Mouse (Mus musculus) MEL (cell line): Measurements from ENCODE around the gene Pkd1. TPM values are rescaled to one million over a fixed set of nuclear protein-coding genes. Genes with fewer than 3 reads are reported as not detected.

Experiments
- DNase-seq: peaks from one replicate; pipeline ENCODE4 v3.0.0; 2011; ENCODE audit warnings: low read depth, low spot score
- H3K27ac ChIP-seq: 2 replicates; pipeline ENCODE4 v1.5.1; 2012; ENCODE audit warnings: low read depth, mild to moderate bottlenecking, control low read depth, low read length, moderate library complexity; ENCODE audit not compliant: control insufficient read depth
- H3K27me3 ChIP-seq, 2 experiments: fragments of 150-350 bp in 1 of 2; sonication (generic) in 1 of 2; 2 replicates each; pipeline ENCODE4 v1.6.1; 2012; ENCODE audit warnings: low read length in 2 of 2, mild to moderate bottlenecking in 2 of 2, improper control_type of control experiment in 1 of 2, moderate library complexity in 1 of 2; ENCODE audit not compliant: insufficient read depth in 2 of 2, control insufficient read depth in 1 of 2
- H3K36me3 ChIP-seq, 2 experiments: 2 replicates each; pipeline ENCODE4 v1.6.1; 2012 to 2014; ENCODE audit warnings: low read length in 2 of 2, improper control_type of control experiment in 1 of 2, inconsistent platforms in 1 of 2, mild to moderate bottlenecking in 1 of 2; ENCODE audit not compliant: insufficient read depth in 2 of 2, control insufficient read depth in 1 of 2
- H3K4me1 ChIP-seq, 2 experiments: fragments of 150-350 bp in 1 of 2; sonication (generic) in 1 of 2; 2 replicates each; pipeline ENCODE4 v1.6.1; 2012; ENCODE audit warnings: low read length in 2 of 2, improper control_type of control experiment in 1 of 2, mild to moderate bottlenecking in 1 of 2; ENCODE audit not compliant: insufficient read depth in 2 of 2, control insufficient read depth in 1 of 2
- H3K4me3 ChIP-seq, 2 experiments: fragments of 150-350 bp in 1 of 2; sonication (generic) in 1 of 2; 2 replicates each; pipeline ENCODE4 v1.5.1; 2012; ENCODE audit warnings: low read depth in 2 of 2, low read length in 2 of 2, mild to moderate bottlenecking in 2 of 2, moderate library complexity in 2 of 2, control low read depth in 1 of 2, improper control_type of control experiment in 1 of 2; ENCODE audit not compliant: control insufficient read depth in 1 of 2, insufficient read depth in 1 of 2
- H3K79me2 ChIP-seq: 2 replicates; pipeline ENCODE4 v1.6.1; 2012; ENCODE audit warnings: mild to moderate bottlenecking, low read length, moderate library complexity; ENCODE audit not compliant: control insufficient read depth, poor library complexity, insufficient read depth
- H3K9ac ChIP-seq: 2 replicates; pipeline ENCODE4 v1.6.1; 2012; ENCODE audit warnings: low read depth, mild to moderate bottlenecking, control low read depth, low read length, moderate library complexity; ENCODE audit not compliant: control insufficient read depth, poor library complexity, severe bottlenecking
- H3K9me3 ChIP-seq: fragments of 150-350 bp; sonication (generic); replicated peaks from 2 replicates; pipeline ENCODE4 v1.6.1; 2012; ENCODE audit warnings: mild to moderate bottlenecking, low read length, improper control_type of control experiment, moderate library complexity; ENCODE audit not compliant: insufficient read depth
- BHLHE40 ChIP-seq: IDR thresholded peaks from 2 replicates; pipeline ENCODE4 v1.6.1; 2012; ENCODE audit warnings: low read depth, mild to moderate bottlenecking, inconsistent platforms, low read length, improper control_type of control experiment, borderline replicate concordance
- CHD1 ChIP-seq: IDR thresholded peaks from 2 replicates; pipeline ENCODE4 v1.6.1; 2012; ENCODE audit warnings: low read depth, mild to moderate bottlenecking, inconsistent platforms, low read length, improper control_type of control experiment
- CHD2 ChIP-seq: IDR thresholded peaks from 2 replicates; pipeline ENCODE4 v1.6.1; 2011; ENCODE audit warnings: low read length, improper control_type of control experiment
- CTCF ChIP-seq, 3 experiments: IDR thresholded peaks in 2 of 3; conservative IDR thresholded peaks in 1 of 3; 2 replicates each; pipeline ENCODE4 v1.5.1; 2011 to 2012; ENCODE audit warnings: low read length in 3 of 3, low read depth in 2 of 3, mild to moderate bottlenecking in 2 of 3, improper control_type of control experiment in 1 of 3, inconsistent platforms in 1 of 3, mixed read lengths in 1 of 3, moderate library complexity in 1 of 3; ENCODE audit not compliant: control insufficient read depth in 1 of 3, insufficient read depth in 1 of 3, poor library complexity in 1 of 3, severe bottlenecking in 1 of 3
- E2F4 ChIP-seq: IDR thresholded peaks from 2 replicates; pipeline ENCODE4 v1.6.1; 2011; ENCODE audit warnings: low read depth, low read length, improper control_type of control experiment, borderline replicate concordance
- ELF1 ChIP-seq: IDR thresholded peaks from 2 replicates; pipeline ENCODE4 v1.6.1; 2014; ENCODE audit warnings: low read depth, mild to moderate bottlenecking, inconsistent platforms, low read length, improper control_type of control experiment, moderate library complexity
- EP300 ChIP-seq, 2 experiments: IDR thresholded peaks; 2 replicates each; pipeline ENCODE4 v1.6.1; 2011; ENCODE audit warnings: improper control_type of control experiment in 2 of 2, low read length in 2 of 2, low read depth in 1 of 2, mild to moderate bottlenecking in 1 of 2
- ETS1 ChIP-seq: IDR thresholded peaks from 2 replicates; pipeline ENCODE4 v1.6.1; 2012; ENCODE audit warnings: low read depth, mild to moderate bottlenecking, inconsistent platforms, low read length, improper control_type of control experiment, moderate library complexity
- GABPA ChIP-seq: IDR thresholded peaks from 2 replicates; pipeline ENCODE4 v1.6.1; 2012; ENCODE audit warnings: low read depth, mild to moderate bottlenecking, inconsistent platforms, low read length, improper control_type of control experiment, moderate library complexity
- GATA1 ChIP-seq: IDR thresholded peaks from 2 replicates; pipeline ENCODE4 v1.6.1; 2011; ENCODE audit warnings: low read depth, low read length, improper control_type of control experiment
- HCFC1 ChIP-seq: IDR thresholded peaks from 2 replicates; pipeline ENCODE4 v1.6.1; 2012; ENCODE audit warnings: low read depth, mild to moderate bottlenecking, inconsistent platforms, low read length, improper control_type of control experiment, moderate library complexity
- JUND ChIP-seq: IDR thresholded peaks from 2 replicates; pipeline ENCODE4 v1.6.1; 2011; ENCODE audit warnings: low read depth, mild to moderate bottlenecking, improper control_type of control experiment, low read length
- KAT2A ChIP-seq: conservative IDR thresholded peaks from 2 replicates; pipeline ENCODE4 v1.6.1; 2012; ENCODE audit warnings: low read depth, low read length, improper control_type of control experiment, inconsistent platforms
- MAFK ChIP-seq: IDR thresholded peaks from 2 replicates; pipeline ENCODE4 v1.6.1; 2011; ENCODE audit warnings: low read depth, mild to moderate bottlenecking, low read length, improper control_type of control experiment, borderline replicate concordance
- MAX ChIP-seq: IDR thresholded peaks from 2 replicates; pipeline ENCODE4 v1.6.1; 2011; ENCODE audit warnings: low read length, improper control_type of control experiment
- MAZ ChIP-seq: IDR thresholded peaks from 2 replicates; pipeline ENCODE4 v1.6.1; 2012; ENCODE audit warnings: low read depth, mild to moderate bottlenecking, inconsistent platforms, low read length, improper control_type of control experiment
- MEF2A ChIP-seq: IDR thresholded peaks from 2 replicates; pipeline ENCODE4 v1.6.1; 2014; ENCODE audit warnings: low read depth, mild to moderate bottlenecking, inconsistent platforms, low read length, improper control_type of control experiment; ENCODE audit not compliant: poor library complexity, insufficient replicate concordance, severe bottlenecking; ENCODE audit errors: extremely low read depth
- MXI1 ChIP-seq: IDR thresholded peaks from 2 replicates; pipeline ENCODE4 v1.6.1; 2011; ENCODE audit warnings: mild to moderate bottlenecking, low read depth, low read length, improper control_type of control experiment
- MYB ChIP-seq: IDR thresholded peaks from 2 replicates; pipeline ENCODE4 v1.6.1; 2011; ENCODE audit warnings: mild to moderate bottlenecking, low read depth, low read length, improper control_type of control experiment
- MYC ChIP-seq: IDR thresholded peaks from 2 replicates; pipeline ENCODE4 v1.6.1; 2011; ENCODE audit warnings: low read depth, mild to moderate bottlenecking, low read length, improper control_type of control experiment, moderate library complexity
- NELFE ChIP-seq: IDR thresholded peaks from 2 replicates; pipeline ENCODE4 v1.6.1; 2011; ENCODE audit warnings: low read depth, low read length, improper control_type of control experiment
- NRF1 ChIP-seq: IDR thresholded peaks from 2 replicates; pipeline ENCODE4 v1.6.1; 2014; ENCODE audit warnings: low read depth, mild to moderate bottlenecking, inconsistent platforms, low read length, improper control_type of control experiment, moderate library complexity; ENCODE audit not compliant: poor library complexity, insufficient read depth, severe bottlenecking
- POLR2A ChIP-seq, 2 experiments: IDR thresholded peaks; 2 replicates each; pipeline ENCODE4 v1.6.1; 2011 to 2012; ENCODE audit warnings: low read length in 2 of 2, mild to moderate bottlenecking in 2 of 2, control low read depth in 1 of 2, improper control_type of control experiment in 1 of 2, low read depth in 1 of 2, moderate library complexity in 1 of 2; ENCODE audit not compliant: control insufficient read depth in 1 of 2, insufficient read depth in 1 of 2, poor library complexity in 1 of 2
- POLR2AphosphoS2 ChIP-seq: IDR thresholded peaks from 2 replicates; pipeline ENCODE4 v1.6.1; 2011; ENCODE audit warnings: low read length, improper control_type of control experiment
- POLR2AphosphoS5 ChIP-seq: IDR thresholded peaks from 2 replicates; pipeline ENCODE4 v1.6.1; 2012; ENCODE audit warnings: low read depth, borderline replicate concordance, mild to moderate bottlenecking, inconsistent platforms, low read length, moderate library complexity, mixed read lengths
- RAD21 ChIP-seq: IDR thresholded peaks from 2 replicates; pipeline ENCODE4 v1.6.1; 2011; ENCODE audit warnings: mild to moderate bottlenecking, low read depth, low read length, improper control_type of control experiment
- RCOR1 ChIP-seq: IDR thresholded peaks from 2 replicates; pipeline ENCODE4 v1.6.1; 2012; ENCODE audit warnings: low read depth, mild to moderate bottlenecking, inconsistent platforms, low read length, improper control_type of control experiment
- SIN3A ChIP-seq: IDR thresholded peaks from 2 replicates; pipeline ENCODE4 v1.6.1; 2012; ENCODE audit warnings: low read length, improper control_type of control experiment, inconsistent platforms
- SMC3 ChIP-seq: IDR thresholded peaks from 2 replicates; pipeline ENCODE4 v1.6.1; 2011; ENCODE audit warnings: low read depth, low read length, improper control_type of control experiment
- TAL1 ChIP-seq: IDR thresholded peaks from 2 replicates; pipeline ENCODE4 v1.6.1; 2012; ENCODE audit warnings: mild to moderate bottlenecking, inconsistent platforms, low read length, moderate library complexity, mixed read lengths
- TCF12 ChIP-seq: IDR thresholded peaks from 2 replicates; pipeline ENCODE4 v1.6.1; 2014; ENCODE audit warnings: low read depth, mild to moderate bottlenecking, inconsistent platforms, low read length, improper control_type of control experiment, moderate library complexity
- UBTF ChIP-seq: IDR thresholded peaks from 2 replicates; pipeline ENCODE4 v1.6.1; 2012; ENCODE audit warnings: low read depth, mild to moderate bottlenecking, inconsistent platforms, low read length, improper control_type of control experiment, moderate library complexity, borderline replicate concordance; ENCODE audit not compliant: insufficient read depth
- USF1 ChIP-seq: IDR thresholded peaks from 2 replicates; pipeline ENCODE4 v1.6.1; 2014; ENCODE audit warnings: low read depth, mild to moderate bottlenecking, inconsistent platforms, low read length, improper control_type of control experiment, moderate library complexity
- USF2 ChIP-seq, 2 experiments: IDR thresholded peaks; 2 replicates each; pipeline ENCODE4 v1.6.1; 2011 to 2012; ENCODE audit warnings: improper control_type of control experiment in 2 of 2, low read length in 2 of 2, borderline replicate concordance in 1 of 2, inconsistent platforms in 1 of 2, low read depth in 1 of 2, mild to moderate bottlenecking in 1 of 2; ENCODE audit not compliant: insufficient read depth in 1 of 2
- ZC3H11A ChIP-seq: IDR thresholded peaks from 2 replicates; pipeline ENCODE4 v1.6.1; 2012; ENCODE audit warnings: low read depth, mild to moderate bottlenecking, inconsistent platforms, low read length, improper control_type of control experiment
- ZKSCAN1 ChIP-seq: IDR thresholded peaks from 2 replicates; pipeline ENCODE4 v1.6.1; 2012; ENCODE audit warnings: low read depth, mild to moderate bottlenecking, inconsistent platforms, low read length, improper control_type of control experiment, moderate library complexity
- ZMIZ1 ChIP-seq: IDR thresholded peaks from 2 replicates; pipeline ENCODE4 v1.6.1; 2012; ENCODE audit warnings: low read depth, mild to moderate bottlenecking, inconsistent platforms, low read length, improper control_type of control experiment, moderate library complexity
- ZNF384 ChIP-seq: IDR thresholded peaks from 2 replicates; pipeline ENCODE4 v1.6.1; 2012; ENCODE audit warnings: low read depth, mild to moderate bottlenecking, inconsistent platforms, low read length, improper control_type of control experiment
- polyA plus RNA-seq, 2 experiments: library from polyadenylated mRNA; stranded (reverse) in 1 of 2; unstranded in 1 of 2; fragments of >175 nt in 1 of 2; fragments of >200 nt in 1 of 2; gene quantifications; 2 replicates each; pipeline versions ENCODE4 v1.2.1 to v1.2.4; 2012; ENCODE audit warnings: low replicate concordance in 2 of 2, low read depth in 1 of 2; ENCODE audit not compliant: insufficient read length in 2 of 2, insufficient read depth in 1 of 2, missing spikeins in 1 of 2
- total RNA-seq: library from RNA; depleted of rRNA; stranded (reverse); fragments of 300-350 nt; gene quantifications from 2 replicates; pipeline ENCODE4 v1.2.3, GENCODE M21; 2012

The Pkd1 gene
- total and polyA plus RNA-seq, 3 experiments, result 10.6 to 10.7 TPM; not detected in 1

- Histone ChIP-seq H3K4me3 (no peak overlapping the region), H3K36me3 (peaks cover 3 to 7% of the 10 kb centered on the region in 2 experiments; a peak in 3 of 4 replicates), H3K4me1 (peaks cover 4 to 12% of the 10 kb centered on the region in 2 experiments), H3K79me2 (no peaks in the 10 kb centered on the region), H3K9me3 (no peaks in the 10 kb centered on the region), H3K9ac (no peak overlapping the region), H3K27ac (peak overlapping the region; percentile 53), H3K27me3 (no peaks in the 10 kb centered on the region)
- peak; percentile 76 for DNase-seq
- no peak for TF ChIP-seq NRF1
- TF ChIP-seq GABPA, result no peak
- TF ChIP-seq ETS1, result peak; percentile 54; the same call in 1 of the 2 replicates
- no peak for TF ChIP-seq USF2 (IDR thresholded peaks at IDR 0.05; ENCODE audit: borderline replicate concordance in 1 of 2, insufficient read depth in 1 of 2, low read depth in 1 of 2, low read length in 2 of 2)
- no peak for TF ChIP-seq MYC
- no peak for TF ChIP-seq RCOR1
- TF ChIP-seq CTCF (IDR thresholded peaks at IDR 0.05 in 2 of 3, conservative IDR thresholded peaks at IDR 0.05 in 1 of 3; ENCODE audit: control insufficient read depth in 1 of 3, insufficient read depth in 1 of 3, low read depth in 2 of 3, low read length in 3 of 3, poor library complexity in 1 of 3, severe bottlenecking in 1 of 3), result no peak
- TF ChIP-seq GATA1, result peak; percentile 79
- peak; percentile 51 for TF ChIP-seq SIN3A
- TF ChIP-seq KAT2A, result no peak
- peak; percentile 33; the same call in 1 of the 2 replicates for TF ChIP-seq TCF12
- no peak for TF ChIP-seq BHLHE40
- 0 out of 2 replicates have a peak, but pooled peaks have one; percentile 41 for TF ChIP-seq MXI1
- no peak for TF ChIP-seq ZKSCAN1
- no peak for TF ChIP-seq E2F4
- no peak for TF ChIP-seq POLR2AphosphoS5
- no peak for TF ChIP-seq RAD21
- no peak for TF ChIP-seq ZMIZ1
- TF ChIP-seq ELF1, result 0 out of 2 replicates have a peak, but pooled peaks have one; percentile 30
- TF ChIP-seq ZC3H11A, result no peak
- no peak for TF ChIP-seq TAL1
- TF ChIP-seq CHD1, result no peak
- TF ChIP-seq JUND, result no peak
- TF ChIP-seq HCFC1, result peak; percentile 28; the same call in 1 of the 2 replicates
- no peak for TF ChIP-seq CHD2
- TF ChIP-seq ZNF384, result no peak
- TF ChIP-seq NELFE, result no peak
- no peak for TF ChIP-seq SMC3
- TF ChIP-seq MYB, result peak; percentile 39; the same call in 1 of the 2 replicates
- TF ChIP-seq MAFK, result no peak
- no peak for TF ChIP-seq MEF2A
- no peak for TF ChIP-seq POLR2A (IDR thresholded peaks at IDR 0.05; ENCODE audit: control insufficient read depth in 1 of 2, insufficient read depth in 1 of 2, low read depth in 1 of 2, low read length in 2 of 2, poor library complexity in 1 of 2)
- no peak for TF ChIP-seq USF1
- TF ChIP-seq POLR2AphosphoS2, result no peak
- TF ChIP-seq EP300 (IDR thresholded peaks at IDR 0.05; ENCODE audit: low read depth in 1 of 2, low read length in 2 of 2), result peak; percentile 67 to 68; a peak in 3 of 4 replicates
- TF ChIP-seq MAZ, result no peak
- TF ChIP-seq UBTF, result no peak
- no peak for TF ChIP-seq MAX
Measured at GRCm38 (mm10) chr17:24625472-24625871, 75.8 kb downstream of the Pkd1 start.
